ENCODE assay signal across 7 mouse cellular contexts in genomic region chr7:17060782-17061605, GRCm38 (mm10). TPM values are rescaled to one million over a fixed set of nuclear protein-coding genes. Genes with fewer than 3 reads are reported as not detected.
DNase-seq lines count a peak whose midpoint lies in the region; ATAC-seq and TF ChIP-seq lines count a peak whose summit lies in the region.

No protein-coding gene starts in this region.

- peak overlapping the region; percentile 68 for H3K4me2 ChIP-seq in embryonic facial prominence, embryonic 14.5 days (ENCODE audit: low read depth, low read length)
- peak overlapping the region; percentile 81 for H3K4me2 ChIP-seq in heart, postnatal 0 days (ENCODE audit: low read depth, low read length)
- H3K4me2 ChIP-seq in limb, embryonic 11.5 days (ENCODE audit: low read depth, severe bottlenecking): peak overlapping the region; percentile 79
- peak overlapping the region; percentile 55; the same call in 1 of the 2 replicates for H3K4me2 ChIP-seq in midbrain, embryonic 12.5 days (replicated peaks)

- WGBS in thymus, adult 2 months: 49% methylated on average over 22 of the region's 22 CpGs
- 73% methylated on average over 21 of the region's 22 CpGs for WGBS in embryonic facial prominence, embryonic 14.5 days
- 22% methylated on average over 21 of the region's 22 CpGs for whole genome bisulfite sequencing in heart, postnatal 0 days
- 84% methylated on average over 22 of the region's 22 CpGs for WGBS in limb, embryonic 11.5 days
- 84% methylated on average over 22 of the region's 22 CpGs for WGBS in midbrain, embryonic 12.5 days

- H3K27me3 ChIP-seq in thymus, adult 2 months (ENCODE audit: control insufficient read depth, insufficient read depth, low read length): no peaks in the 10 kb centered on the region
- H3K27me3 ChIP-seq in embryonic facial prominence, embryonic 14.5 days (replicated peaks; ENCODE audit: control insufficient read depth, insufficient read depth, low read length): no peaks in the 10 kb centered on the region
- no peaks in the 10 kb centered on the region for H3K27me3 ChIP-seq in heart, postnatal 0 days (ENCODE audit: control insufficient read depth, insufficient read depth, low read length)
- no peaks in the 10 kb centered on the region for H3K27me3 ChIP-seq in limb, embryonic 11.5 days (ENCODE audit: control insufficient read depth, insufficient read depth, low read length)
- H3K27me3 ChIP-seq in midbrain, embryonic 12.5 days: peaks cover 44% of the 10 kb centered on the region

- H3K4me3 ChIP-seq in thymus, adult 2 months (ENCODE audit: control insufficient read depth, insufficient read depth, low read length): no peak overlapping the region
- H3K4me3 ChIP-seq in embryonic facial prominence, embryonic 14.5 days (ENCODE audit: low read depth, low read length): peak overlapping the region; percentile 61
- peak overlapping the region; percentile 62 for H3K4me3 ChIP-seq in heart, postnatal 0 days (ENCODE audit: low read depth, low read length)
- no peak overlapping the region for H3K4me3 ChIP-seq in limb, embryonic 11.5 days (ENCODE audit: low read depth, low read length)
- H3K4me3 ChIP-seq in midbrain, embryonic 12.5 days: no peak overlapping the region

- peak; percentile 29; the same call in 1 of the 2 replicates for TF ChIP-seq CTCF in thymus, adult 2 months (IDR thresholded peaks at IDR 0.05; ENCODE audit: borderline replicate concordance, control insufficient read depth, extremely low read depth, insufficient read depth, low read length, poor library complexity)
- TF ChIP-seq CTCF in heart, postnatal 0 days (IDR thresholded peaks at IDR 0.05; ENCODE audit: low read depth): peak; percentile 53

- TF ChIP-seq POLR2A in thymus, adult 2 months (IDR thresholded peaks at IDR 0.05; ENCODE audit: control insufficient read depth, extremely low read depth, insufficient read depth, low read length, poor library complexity): no peak

- DNase-seq in thymus, adult 2 months: no peak
- no peak for DNase-seq in thymus, adult 18-20 months
- no peak for DNase-seq in embryonic facial prominence, embryonic 14.5 days (ENCODE audit: low spot score)
- peak; percentile 64 for DNase-seq in heart, postnatal 0 days (ENCODE audit: low spot score)
- DNase-seq in limb, embryonic 11.5 days (ENCODE audit: low spot score): peak; percentile 19

- H3K9ac ChIP-seq in embryonic facial prominence, embryonic 14.5 days (ENCODE audit: low read depth, low read length): peak overlapping the region; percentile 72; the same call in 1 of the 2 replicates
- H3K9ac ChIP-seq in heart, postnatal 0 days (replicated peaks; ENCODE audit: low read depth, low read length): peak overlapping the region; percentile 73
- H3K9ac ChIP-seq in limb, embryonic 11.5 days (ENCODE audit: low read length): no peak overlapping the region
- H3K9ac ChIP-seq in midbrain, embryonic 12.5 days (replicated peaks): no peak overlapping the region

- H3K27ac ChIP-seq in thymus, adult 2 months (ENCODE audit: control insufficient read depth, insufficient read depth, low read length): no peak overlapping the region
- H3K27ac ChIP-seq in embryonic facial prominence, embryonic 14.5 days (replicated peaks; ENCODE audit: low read depth, low read length): peak overlapping the region; percentile 95
- H3K27ac ChIP-seq in heart, postnatal 0 days (ENCODE audit: low read depth): peak overlapping the region; percentile 95
- H3K27ac ChIP-seq in limb, embryonic 11.5 days (replicated peaks; ENCODE audit: low read depth, low read length): no peak overlapping the region
- no peak overlapping the region for H3K27ac ChIP-seq in midbrain, embryonic 12.5 days (replicated peaks)

- no peaks in the 10 kb centered on the region for H3K36me3 ChIP-seq in thymus, adult 2 months (ENCODE audit: control insufficient read depth, insufficient read depth, low read length)
- H3K36me3 ChIP-seq in embryonic facial prominence, embryonic 14.5 days (ENCODE audit: control insufficient read depth, insufficient read depth, low read length): no peaks in the 10 kb centered on the region
- no peaks in the 10 kb centered on the region for H3K36me3 ChIP-seq in heart, postnatal 0 days (replicated peaks; ENCODE audit: control insufficient read depth, insufficient read depth, low read length)
- H3K36me3 ChIP-seq in limb, embryonic 11.5 days (ENCODE audit: control insufficient read depth, insufficient read depth, low read length): no peaks in the 10 kb centered on the region
- no peaks in the 10 kb centered on the region for H3K36me3 ChIP-seq in midbrain, embryonic 12.5 days

- TF ChIP-seq EP300 in heart, postnatal 0 days (IDR thresholded peaks at IDR 0.05; ENCODE audit: low read depth): no peak; the same call in 1 of the 2 replicates

- no peak for ATAC-seq in embryonic facial prominence, embryonic 14.5 days (ENCODE audit: low read depth)
- peak; percentile 22 for ATAC-seq in heart, postnatal 0 days (ENCODE audit: insufficient read depth, low read depth)
- ATAC-seq in limb, embryonic 11.5 days (ENCODE audit: insufficient number of reproducible peaks, low FRiP score, low TSS enrichment, low read depth): no peak
- ATAC-seq in midbrain, embryonic 12.5 days (ENCODE audit: low FRiP score, low read depth): no peak
- ATAC-seq in monocyte, adult 5-6 weeks (replicated peaks; ENCODE audit: insufficient number of reproducible peaks, low FRiP score, low TSS enrichment, poor library complexity, severe bottlenecking): no peak

- H3K9me3 ChIP-seq in embryonic facial prominence, embryonic 14.5 days (ENCODE audit: control insufficient read depth, low read length): no peaks in the 10 kb centered on the region
- no peaks in the 10 kb centered on the region for H3K9me3 ChIP-seq in heart, postnatal 0 days (replicated peaks; ENCODE audit: control insufficient read depth, low read length)
- H3K9me3 ChIP-seq in limb, embryonic 11.5 days (ENCODE audit: control insufficient read depth, low read length): no peaks in the 10 kb centered on the region
- H3K9me3 ChIP-seq in midbrain, embryonic 12.5 days: no peaks in the 10 kb centered on the region

- H3K4me1 ChIP-seq in thymus, adult 2 months (replicated peaks; ENCODE audit: control insufficient read depth, insufficient read depth, low read length): peaks cover 44% of the 10 kb centered on the region
- H3K4me1 ChIP-seq in embryonic facial prominence, embryonic 14.5 days (ENCODE audit: control insufficient read depth, insufficient read depth, low read length): peaks cover 50% of the 10 kb centered on the region
- H3K4me1 ChIP-seq in heart, postnatal 0 days (ENCODE audit: control insufficient read depth, insufficient read depth): peaks cover 37% of the 10 kb centered on the region
- peaks cover 40% of the 10 kb centered on the region for H3K4me1 ChIP-seq in limb, embryonic 11.5 days (ENCODE audit: control insufficient read depth, insufficient read depth, low read length)
- peaks cover 60% of the 10 kb centered on the region for H3K4me1 ChIP-seq in midbrain, embryonic 12.5 days

RNA-seq across cellular contexts. Expression of gene Hif3a, which starts 1.2 kb away (rescaled TPM):
- polyA plus RNA-seq in thymus, adult 2 months (2012; rRNA removed): 2.8 and 8.9 TPM in 2 replicates
- polyA plus RNA-seq in embryonic facial prominence, embryonic 14.5 days (2014; fragmentation: Nextera tagmentation; extraction: Ambion mirVana): 26.1 and 34.8 TPM in 2 replicates
- 29.7 and 35.5 TPM in 2 replicates for total RNA-seq in heart, postnatal 0 days (2014; rRNA removed; ENCODE audit: low replicate concordance)
- 4.2 and 6.2 TPM in 2 replicates for polyA plus RNA-seq in heart, postnatal 0 days (2015; fragmentation: Nextera tagmentation; extraction: Ambion mirVana)
- polyA plus RNA-seq in limb, embryonic 11.5 days (2014; fragmentation: Nextera tagmentation; extraction: Ambion mirVana): 8.9 and 9.6 TPM in 2 replicates
- polyA plus RNA-seq in midbrain, embryonic 12.5 days (2016; fragmentation: Nextera tagmentation; extraction: Ambion mirVana): 4.9 and 5.1 TPM in 2 replicates
- not detected in 3 replicates for total RNA-seq in monocyte, adult 5-6 weeks (2017)

RNA-seq across cellular contexts. Expression of gene Psg16, which starts 12.8 kb away (rescaled TPM):
- polyA plus RNA-seq in thymus, adult 2 months (2012; rRNA removed): not detected in 2 replicates
- 0.11 and 0.16 TPM in 2 replicates for polyA plus RNA-seq in embryonic facial prominence, embryonic 14.5 days (2014; fragmentation: Nextera tagmentation; extraction: Ambion mirVana)
- 0.08 TPM in 1 of 2 replicates, not detected in the other for total RNA-seq in heart, postnatal 0 days (2014; rRNA removed; ENCODE audit: low replicate concordance)
- 0.07 and 0.12 TPM in 2 replicates for polyA plus RNA-seq in heart, postnatal 0 days (2015; fragmentation: Nextera tagmentation; extraction: Ambion mirVana)
- 0.12 and 0.24 TPM in 2 replicates for polyA plus RNA-seq in limb, embryonic 11.5 days (2014; fragmentation: Nextera tagmentation; extraction: Ambion mirVana)
- polyA plus RNA-seq in midbrain, embryonic 12.5 days (2016; fragmentation: Nextera tagmentation; extraction: Ambion mirVana): 0.21 and 0.23 TPM in 2 replicates
- 0.19 to 0.64 TPM (median 0.29 TPM) in 3 replicates for total RNA-seq in monocyte, adult 5-6 weeks (2017)

RNA-seq across cellular contexts. Expression of gene Ppp5c, which starts 33.3 kb away (rescaled TPM):
- 359 and 363 TPM in 2 replicates for polyA plus RNA-seq in thymus, adult 2 months (2012; rRNA removed)
- 99.0 and 107 TPM in 2 replicates for polyA plus RNA-seq in embryonic facial prominence, embryonic 14.5 days (2014; fragmentation: Nextera tagmentation; extraction: Ambion mirVana)
- 55.0 and 68.0 TPM in 2 replicates for total RNA-seq in heart, postnatal 0 days (2014; rRNA removed; ENCODE audit: low replicate concordance)
- 88.5 and 93.6 TPM in 2 replicates for polyA plus RNA-seq in heart, postnatal 0 days (2015; fragmentation: Nextera tagmentation; extraction: Ambion mirVana)
- 134 and 140 TPM in 2 replicates for polyA plus RNA-seq in limb, embryonic 11.5 days (2014; fragmentation: Nextera tagmentation; extraction: Ambion mirVana)
- polyA plus RNA-seq in midbrain, embryonic 12.5 days (2016; fragmentation: Nextera tagmentation; extraction: Ambion mirVana): 102 TPM in 2 replicates
- total RNA-seq in monocyte, adult 5-6 weeks (2017): 25.8 to 48.8 TPM (median 35.1 TPM) in 3 replicates

Comparison
In these comparisons a context has a peak if more than half of its experiments do, and no peak if none do; other contexts are left out.
1. DNase-seq: peak in heart, postnatal 0 days (single experiment) and limb, embryonic 11.5 days (single experiment); none in thymus, adult 2 months (single experiment), thymus, adult 18-20 months (0 of 2) and embryonic facial prominence, embryonic 14.5 days (single experiment).
2. H3K27ac ChIP-seq: peak in embryonic facial prominence, embryonic 14.5 days (single experiment) and heart, postnatal 0 days (single experiment); none in thymus, adult 2 months (single experiment), limb, embryonic 11.5 days (single experiment) and midbrain, embryonic 12.5 days (single experiment).
3. H3K4me3 ChIP-seq: peak in embryonic facial prominence, embryonic 14.5 days (single experiment) and heart, postnatal 0 days (single experiment); none in thymus, adult 2 months (single experiment), limb, embryonic 11.5 days (single experiment) and midbrain, embryonic 12.5 days (single experiment).
4. H3K9ac ChIP-seq: peak in embryonic facial prominence, embryonic 14.5 days (single experiment) and heart, postnatal 0 days (single experiment); none in limb, embryonic 11.5 days (single experiment) and midbrain, embryonic 12.5 days (single experiment).
5. Peak in every context shown above with its lines, with median percentiles within 50 percentile points of each other: H3K4me2 ChIP-seq.